Mouse (Mus musculus): ENCODE data around the gene Sun1. TPM values are rescaled to one million over a fixed set of nuclear protein-coding genes. Genes with fewer than 3 reads are reported as not detected.
A peak's percentile ranks its signal among the peaks of the same experiment; 100 is the strongest.

Gene Sun1
- total RNA-seq, 2 experiments from 2014 or later, result 21.5 to 37.2 TPM

- ATAC-seq (replicated peaks; ENCODE audit: poor library complexity), result no peak; the same call in 1 of the 2 replicates
Observed at GRCm38 (mm10) chr5:139206525-139206924, 6.1 kb downstream of the Sun1 start.

GRCm38 (mm10) chr5:139208183-139208582 lies 7.7 kb downstream of the Sun1 start:
- ATAC-seq (replicated peaks; ENCODE audit: poor library complexity), result no peak

- peak; percentile 79 for ATAC-seq (replicated peaks; ENCODE audit: poor library complexity)
Observed at GRCm38 (mm10) chr5:139208871-139209684, 8.6 kb downstream of the Sun1 start.

- no peak for ATAC-seq (replicated peaks; ENCODE audit: poor library complexity)
Observed at GRCm38 (mm10) chr5:139209685-139210026, 9.2 kb downstream of the Sun1 start.

- no peak for ATAC-seq (replicated peaks; ENCODE audit: poor library complexity)
Observed at GRCm38 (mm10) chr5:139211737-139212385, 11.4 kb downstream of the Sun1 start.

GRCm38 (mm10) chr5:139214298-139214697 lies 13.9 kb downstream of the Sun1 start:
- ATAC-seq (replicated peaks; ENCODE audit: poor library complexity), result no peak

GRCm38 (mm10) chr5:139215184-139215583 lies 14.7 kb downstream of the Sun1 start:
- no peak for ATAC-seq (replicated peaks; ENCODE audit: poor library complexity)

- no peak for ATAC-seq (replicated peaks; ENCODE audit: poor library complexity)
Observed at GRCm38 (mm10) chr5:139216121-139216520, 15.7 kb downstream of the Sun1 start.

- ATAC-seq (replicated peaks; ENCODE audit: poor library complexity), result no peak
Observed at GRCm38 (mm10) chr5:139216774-139217173, 16.3 kb downstream of the Sun1 start.

GRCm38 (mm10) chr5:139220006-139220515 lies 19.6 kb downstream of the Sun1 start:
- no peak for ATAC-seq (replicated peaks; ENCODE audit: poor library complexity)

GRCm38 (mm10) chr5:139220610-139221009 lies 20.2 kb downstream of the Sun1 start:
- ATAC-seq (replicated peaks; ENCODE audit: poor library complexity), result no peak

- ATAC-seq (replicated peaks; ENCODE audit: poor library complexity), result no peak
Observed at GRCm38 (mm10) chr5:139223331-139223730, 22.9 kb downstream of the Sun1 start.

- ATAC-seq (replicated peaks; ENCODE audit: poor library complexity), result no peak
Observed at GRCm38 (mm10) chr5:139227236-139227635, 26.8 kb downstream of the Sun1 start.

GRCm38 (mm10) chr5:139227645-139228044 lies 27.2 kb downstream of the Sun1 start:
- ATAC-seq (replicated peaks; ENCODE audit: poor library complexity), result no peak

GRCm38 (mm10) chr5:139228318-139228717 lies 27.9 kb downstream of the Sun1 start:
- no peak for ATAC-seq (replicated peaks; ENCODE audit: poor library complexity)

- ATAC-seq (replicated peaks; ENCODE audit: poor library complexity), result no peak
Observed at GRCm38 (mm10) chr5:139229716-139230115, 29.3 kb downstream of the Sun1 start.

GRCm38 (mm10) chr5:139232083-139232482 lies 31.6 kb downstream of the Sun1 start:
- peak; percentile 80 for ATAC-seq (replicated peaks; ENCODE audit: poor library complexity)

GRCm38 (mm10) chr5:139234423-139234822 lies 34.0 kb downstream of the Sun1 start:
- no peak for ATAC-seq (replicated peaks; ENCODE audit: poor library complexity)

- ATAC-seq (replicated peaks; ENCODE audit: poor library complexity), result no peak
Observed at GRCm38 (mm10) chr5:139237436-139237835, 37.0 kb downstream of the Sun1 start.

GRCm38 (mm10) chr5:139241022-139241761 lies 40.8 kb downstream of the Sun1 start:
- no peak for ATAC-seq (replicated peaks; ENCODE audit: poor library complexity)

GRCm38 (mm10) chr5:139243384-139243783 lies 42.9 kb downstream of the Sun1 start:
- peak; percentile 84 for ATAC-seq (replicated peaks; ENCODE audit: poor library complexity)
